Mouse (Mus musculus) 3134 (cell line): ENCODE measurements at regions not wholly inside any gene's neighbourhood (a gene's known extent, or its start where the extent isn't known, plus 50 kb on each side); places are given as distances from the start of the nearest gene placed in this dataset.

Source experiments
- DNase-seq: peaks from one replicate; pipeline ENCODE4 v3.0.0-alpha.2; 2011; ENCODE audit warnings: low spot score; ENCODE audit not compliant: insufficient read length; ENCODE audit errors: extremely low read depth

- no peak for DNase-seq
These were observed 282.2 kb upstream of the Cdh6 start for GRCm38 (mm10) chr15:13455560-13456219.

GRCm38 (mm10) chr15:13450385-13450784 is 276.9 kb upstream of the Cdh6 start:
- no peak for DNase-seq

DNA sequence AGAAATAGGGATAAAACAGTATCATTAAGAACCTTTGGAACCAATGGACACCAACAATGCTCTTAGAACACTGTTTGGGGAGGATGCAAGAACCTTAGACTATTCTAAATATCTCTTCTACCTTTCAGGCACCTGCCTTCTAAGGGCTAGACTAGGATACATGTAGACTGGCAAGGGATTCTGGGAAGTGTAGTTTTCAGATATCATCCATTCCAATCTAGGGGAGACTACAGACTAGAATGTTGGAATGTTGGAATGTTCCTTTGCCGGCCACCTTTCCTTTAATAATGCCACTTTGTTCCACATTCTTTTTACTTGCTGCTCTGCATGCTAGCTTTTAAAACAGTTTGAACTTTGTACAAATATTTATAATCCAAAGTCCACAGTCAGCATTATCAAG is 261.1 kb upstream of the Cdh6 start:
- DNase-seq = no peak

GRCm38 (mm10) chr15:13432971-13433370 is 259.5 kb upstream of the Cdh6 start:
- DNase-seq = no peak

GRCm38 (mm10) chr15:13419616-13420015 is 246.1 kb upstream of the Cdh6 start:
- DNase-seq = no peak

GRCm38 (mm10) chr15:13410065-13410688 is 236.7 kb upstream of the Cdh6 start:
- DNase-seq = no peak

DNA sequence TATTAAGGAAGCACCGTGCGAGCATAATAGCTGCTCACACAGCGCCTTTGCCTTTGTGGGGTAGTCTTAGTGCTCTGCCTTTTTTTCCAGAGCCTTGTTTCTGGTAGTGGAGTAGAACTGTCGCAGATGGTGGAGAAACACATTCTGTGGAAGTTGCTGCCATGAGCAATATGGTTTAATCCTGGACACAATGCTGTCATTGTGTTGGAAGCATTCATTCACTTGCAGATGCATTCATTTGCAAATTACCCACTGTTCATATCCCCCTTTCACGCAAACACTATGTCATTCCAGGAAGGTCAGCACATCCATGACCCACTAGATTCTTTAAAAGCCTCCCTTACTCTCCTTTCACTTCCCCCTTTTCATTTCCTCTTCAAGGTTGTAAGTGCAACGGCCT is 219.7 kb upstream of the Cdh6 start:
- DNase-seq = no peak

DNA sequence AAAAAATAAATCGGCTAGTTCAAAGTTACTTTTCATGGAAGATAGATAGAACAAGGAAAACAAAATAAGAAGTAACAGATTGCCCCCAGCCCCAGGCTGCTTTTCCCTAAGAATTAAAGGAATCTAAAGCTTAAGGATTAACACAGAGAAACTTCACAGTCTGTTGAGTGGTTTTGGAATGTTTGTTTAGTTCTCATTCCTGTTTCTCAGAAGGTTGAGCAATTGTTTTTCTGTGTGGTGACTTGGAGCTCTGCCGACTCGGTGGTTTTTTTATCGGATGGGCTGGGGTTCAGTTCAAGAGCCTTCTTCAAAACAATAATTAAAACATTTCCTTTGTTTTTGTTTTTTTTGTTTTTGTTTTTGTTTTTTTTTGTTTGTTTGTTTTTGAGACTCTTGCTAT is 217.9 kb upstream of the Cdh6 start:
- DNase-seq = no peak

DNA sequence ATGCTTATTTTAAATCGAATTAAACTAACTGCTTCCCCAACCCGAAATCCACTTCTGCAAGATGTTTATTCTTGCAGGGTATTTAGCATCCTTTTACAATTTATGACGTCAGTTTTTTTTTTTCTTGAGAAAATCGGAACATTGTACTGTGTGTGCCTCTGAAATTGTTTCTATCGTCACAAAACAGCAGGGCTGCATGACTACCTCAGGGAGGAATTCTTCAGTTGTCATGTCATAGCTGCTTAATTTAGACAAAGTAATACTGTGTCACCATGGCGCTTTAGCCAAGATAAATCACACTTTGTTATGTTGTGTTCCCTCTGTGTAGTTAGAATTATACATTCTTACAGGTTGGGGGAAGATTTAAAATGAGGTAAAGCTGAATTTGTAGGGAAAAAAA is 211.3 kb upstream of the Cdh6 start:
- no peak for DNase-seq

DNA sequence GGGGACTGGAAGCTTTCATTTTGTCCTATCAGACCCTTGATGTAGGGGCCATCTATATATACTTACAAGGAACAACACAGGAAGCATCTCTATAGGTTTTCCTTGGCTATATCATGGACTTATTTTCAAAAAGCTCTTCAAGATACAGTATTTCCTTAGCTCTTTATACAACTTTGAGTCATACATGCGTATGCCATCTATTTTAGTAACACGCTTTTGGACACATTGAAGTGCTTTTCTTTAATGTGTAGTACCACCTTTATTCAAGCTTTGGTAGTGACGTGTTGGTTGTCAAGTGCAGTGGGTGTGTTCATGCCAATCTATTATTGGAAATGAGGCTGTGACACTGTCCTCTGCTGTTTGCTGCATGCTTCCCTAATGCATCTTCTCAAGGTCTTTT is 202.1 kb upstream of the Cdh6 start:
- no peak for DNase-seq

DNA sequence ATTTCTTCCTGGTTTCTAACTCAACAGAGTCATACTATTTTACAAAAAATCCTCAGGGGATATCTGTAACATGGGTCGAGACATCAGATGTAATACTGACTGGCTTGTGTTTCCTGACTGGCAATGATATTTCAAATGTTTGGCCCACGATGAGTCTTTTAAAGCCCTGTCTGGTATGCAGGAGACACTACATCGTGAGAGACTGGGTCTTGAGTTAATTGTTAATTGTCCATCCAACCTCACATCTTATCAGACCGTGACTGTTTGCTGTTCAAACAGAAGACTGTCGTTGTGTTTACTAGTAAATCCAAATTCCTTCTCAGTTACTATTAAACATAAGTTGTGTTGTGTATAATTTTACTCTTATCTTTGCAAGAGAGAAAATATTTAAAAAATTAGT is 195.3 kb upstream of the Cdh6 start:
- no peak for DNase-seq

GRCm38 (mm10) chr15:13367291-13367954 is 193.9 kb upstream of the Cdh6 start:
- no peak for DNase-seq

- DNase-seq = no peak
These were observed 193.1 kb upstream of the Cdh6 start for GRCm38 (mm10) chr15:13366606-13367005.

DNA sequence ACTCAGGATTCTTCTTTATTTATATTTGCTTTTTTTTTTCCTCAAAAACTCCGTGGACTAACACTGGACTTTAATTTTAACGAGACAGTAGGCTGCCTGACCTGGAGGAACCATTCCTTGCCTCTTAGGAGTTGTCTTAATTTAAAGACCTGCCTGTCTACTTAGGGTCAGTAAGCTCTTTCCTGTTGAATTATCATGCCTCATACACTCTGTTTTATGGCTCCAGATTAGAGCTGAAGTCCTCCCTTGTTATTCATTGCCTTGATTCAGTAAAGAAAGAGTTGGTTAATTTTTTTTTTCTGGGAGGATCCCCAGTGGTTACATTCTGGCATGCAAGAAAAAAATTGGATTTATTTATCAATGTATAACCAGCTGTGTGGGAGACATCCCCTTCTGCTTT is 187.3 kb upstream of the Cdh6 start:
- no peak for DNase-seq

- no peak for DNase-seq
These were observed 185.6 kb upstream of the Cdh6 start for GRCm38 (mm10) chr15:13359026-13359425.

- no peak for DNase-seq
These were observed 176.8 kb upstream of the Cdh6 start for GRCm38 (mm10) chr15:13350321-13350720.

DNA sequence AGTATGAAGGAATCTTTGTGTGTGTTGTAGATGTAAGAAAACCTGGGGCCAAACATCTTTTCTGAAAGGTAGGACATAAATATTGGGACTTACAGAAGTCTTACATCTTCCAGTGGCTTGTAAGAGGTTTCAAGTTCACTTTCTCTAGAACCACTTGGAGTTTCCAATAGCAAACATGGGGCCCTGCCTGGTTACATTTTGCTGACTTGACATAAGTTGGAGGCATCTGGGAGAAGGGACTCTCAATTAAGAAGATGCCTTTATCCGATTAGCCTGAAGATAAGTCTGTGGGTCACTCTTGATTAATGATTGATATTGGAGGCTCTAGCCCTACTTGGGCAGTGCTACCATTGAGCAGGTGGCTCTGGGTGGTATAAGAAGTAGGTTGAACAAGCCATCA is 162.9 kb upstream of the Cdh6 start:
- DNase-seq = no peak

GRCm38 (mm10) chr15:13324439-13324838 is 151.0 kb upstream of the Cdh6 start:
- no peak for DNase-seq

DNA sequence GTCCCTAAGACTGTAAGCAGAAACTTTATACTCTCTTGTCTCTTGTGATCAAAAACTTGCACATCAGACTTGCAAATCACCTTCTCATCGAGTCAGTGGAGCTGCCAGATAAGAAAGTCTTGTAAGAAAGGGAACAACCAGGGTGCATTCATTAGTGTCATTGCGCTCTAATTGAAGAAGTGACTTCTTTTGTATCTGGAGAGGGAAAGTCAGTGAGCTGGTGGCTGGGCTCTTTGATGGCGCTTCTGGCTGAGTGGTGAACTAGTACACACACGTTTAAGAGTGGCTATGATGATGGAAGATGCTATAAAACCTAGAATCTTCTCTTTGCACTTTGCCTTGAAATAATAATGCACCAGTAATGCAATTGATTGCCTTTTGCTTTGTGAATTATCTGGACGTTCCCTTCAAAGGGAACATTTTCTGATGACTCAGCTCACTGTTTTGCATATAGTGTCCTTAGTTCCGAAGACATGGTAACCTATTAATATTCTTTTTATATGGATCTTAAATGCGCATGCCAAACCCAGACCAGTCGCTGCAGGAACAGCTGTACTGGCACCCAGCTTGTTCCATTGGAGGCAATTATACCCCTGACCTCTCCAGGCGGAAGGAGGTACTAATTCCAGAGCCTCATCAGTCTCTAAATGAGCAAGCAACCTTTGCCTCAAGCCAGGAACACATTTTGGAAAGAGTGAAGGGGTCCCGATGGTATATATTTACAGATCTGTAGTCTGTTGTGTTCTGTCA is 147.3 kb upstream of the Cdh6 start:
- DNase-seq = no peak

DNA sequence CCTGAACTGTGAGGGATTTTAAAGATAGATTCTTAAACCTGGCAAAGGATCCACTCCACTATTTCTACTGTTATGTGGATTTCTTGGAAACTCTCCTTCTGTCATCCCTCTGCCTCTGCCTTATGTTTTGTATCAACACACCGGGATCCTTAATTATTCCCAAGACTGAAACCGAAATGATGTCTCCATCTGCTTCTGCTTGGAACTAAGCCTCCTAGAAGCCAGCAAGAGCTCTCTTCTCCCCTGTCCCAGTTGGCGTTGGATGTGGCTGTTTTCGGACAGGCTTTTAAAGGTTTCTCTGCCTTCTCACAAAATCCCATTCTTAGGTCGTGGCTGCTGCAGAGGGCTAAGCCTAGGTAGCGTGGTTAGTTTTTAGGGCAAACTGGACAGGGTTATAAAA is 131.1 kb upstream of the Cdh6 start:
- no peak for DNase-seq

DNA sequence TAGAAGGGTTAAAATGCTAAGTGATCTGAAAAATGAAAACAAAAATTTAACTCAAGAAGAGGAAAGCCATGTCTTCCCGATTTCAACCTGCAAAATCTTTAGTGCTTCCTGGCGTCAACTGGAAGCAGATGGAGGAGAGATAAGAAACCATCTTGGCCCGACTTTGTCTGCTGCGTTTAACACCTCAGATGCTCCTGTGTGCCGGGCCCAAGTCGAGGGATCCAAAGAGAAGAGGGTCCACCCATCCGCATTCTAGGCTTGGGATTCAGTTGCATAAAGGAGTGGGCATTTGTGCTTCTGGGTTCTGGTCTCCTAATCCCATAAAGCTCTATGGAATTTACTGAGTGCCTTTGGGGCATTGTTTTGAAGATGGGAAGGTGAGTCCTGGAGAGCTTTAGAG is 130.0 kb upstream of the Cdh6 start:
- DNase-seq = no peak

DNA sequence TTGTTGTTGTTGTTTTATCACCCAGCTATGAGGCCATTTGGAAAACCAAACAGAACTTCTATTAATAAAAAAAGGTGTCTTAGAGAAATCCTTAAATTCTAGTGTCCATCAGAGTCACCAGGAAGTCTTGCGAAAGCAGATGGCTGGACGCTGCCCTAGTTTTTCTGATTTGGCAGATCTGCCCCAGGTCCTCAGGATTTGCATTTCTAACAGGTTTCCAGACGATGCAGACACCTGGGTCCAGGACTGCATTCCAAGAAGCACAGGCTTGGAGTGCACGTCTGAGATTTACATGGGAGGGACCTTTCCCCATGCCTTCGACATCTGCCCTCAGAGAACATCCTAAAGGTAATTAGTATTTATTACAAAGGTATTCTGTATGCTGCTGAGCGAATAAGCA is 129.2 kb upstream of the Cdh6 start:
- DNase-seq = no peak
